Mouse (Mus musculus) B cell, adult (primary cell): ENCODE results near the gene Aqp7. TPM values are rescaled to one million over a fixed set of nuclear protein-coding genes. Genes with fewer than 3 reads are reported as not detected.

Source experiments
- total RNA-seq: library from RNA; stranded (reverse); gene quantifications from 4 replicates; pipeline ENCODE4 v1.2.4, GENCODE M21; 2023; ENCODE audit not compliant: inconsistent age

The Aqp7 gene
- total RNA-seq, result not detected in 4 replicates

GRCm38 (mm10) chr4:41047524-41048271 lies at the start of gene Aqp7:
TSS of gene Aqp7 (minus strand) at chr4:41048139.

Other genes with a start within 250 kb of the Aqp7 start
- 38.7 to 46.9 TPM (median 44.5 TPM) in 4 replicates for gene B4galt1, start 194.1 kb downstream of the Aqp7 start, total RNA-seq
- gene Spink4, start 128.1 kb downstream of the Aqp7 start, total RNA-seq, result not detected in 4 replicates
- gene Bag1, start 99.8 kb downstream of the Aqp7 start, total RNA-seq, result 67.1 to 76.2 TPM (median 69.8 TPM) in 4 replicates
- gene Chmp5, start 99.7 kb downstream of the Aqp7 start, total RNA-seq, result 39.0 to 41.9 TPM (median 41.0 TPM) in 4 replicates
- 88.4 to 105 TPM (median 96.2 TPM) in 4 replicates for gene Nfx1, start 77.2 kb downstream of the Aqp7 start, total RNA-seq
- gene Aqp3, start 50.0 kb upstream of the Aqp7 start, total RNA-seq, result 0.96 to 2.1 TPM (median 1.0 TPM) in 3 of 4 replicates, not detected in the other
- gene Nol6, start 76.3 kb upstream of the Aqp7 start, total RNA-seq, result 56.9 to 65.9 TPM (median 59.5 TPM) in 4 replicates
- gene Ube2r2, start 87.6 kb upstream of the Aqp7 start, total RNA-seq, result 83.4 to 97.4 TPM (median 91.0 TPM) in 4 replicates
- gene Ubap2, start 227.0 kb upstream of the Aqp7 start, total RNA-seq, result 51.9 to 63.1 TPM (median 58.3 TPM) in 4 replicates